Mouse (Mus musculus): ENCODE measurements around the gene Defb36.

GRCm38 (mm10) chr2:152637381-152637780 lies 33.3 kb downstream of the Defb36 start:
- TF ChIP-seq CTCF (IDR thresholded peaks at IDR 0.05; ENCODE audit: low read depth) (no peak), EP300 (IDR thresholded peaks at IDR 0.05; ENCODE audit: low read depth) (no peak)
